Mouse (Mus musculus) liver, adult 10 weeks (tissue): Measurements from ENCODE around the gene Mknk1. TPM values are rescaled to one million over a fixed set of nuclear protein-coding genes. Genes with fewer than 3 reads are reported as not detected.

ENCODE experiments used
- polyA plus RNA-seq: library from polyadenylated mRNA; stranded (reverse); fragments of 350-450 nt; fragmentation: Illumina TruSeq; extraction: RNeasy Lipid Tissue Mini Kit (QIAGEN cat#74804); gene quantifications from one replicate; pipeline ENCODE4 v1.2.3, GENCODE M21; 2014; ENCODE audit warnings: low read depth, low replicate concordance

Gene Mknk1
- polyA plus RNA-seq = 7.3 TPM

DNA sequence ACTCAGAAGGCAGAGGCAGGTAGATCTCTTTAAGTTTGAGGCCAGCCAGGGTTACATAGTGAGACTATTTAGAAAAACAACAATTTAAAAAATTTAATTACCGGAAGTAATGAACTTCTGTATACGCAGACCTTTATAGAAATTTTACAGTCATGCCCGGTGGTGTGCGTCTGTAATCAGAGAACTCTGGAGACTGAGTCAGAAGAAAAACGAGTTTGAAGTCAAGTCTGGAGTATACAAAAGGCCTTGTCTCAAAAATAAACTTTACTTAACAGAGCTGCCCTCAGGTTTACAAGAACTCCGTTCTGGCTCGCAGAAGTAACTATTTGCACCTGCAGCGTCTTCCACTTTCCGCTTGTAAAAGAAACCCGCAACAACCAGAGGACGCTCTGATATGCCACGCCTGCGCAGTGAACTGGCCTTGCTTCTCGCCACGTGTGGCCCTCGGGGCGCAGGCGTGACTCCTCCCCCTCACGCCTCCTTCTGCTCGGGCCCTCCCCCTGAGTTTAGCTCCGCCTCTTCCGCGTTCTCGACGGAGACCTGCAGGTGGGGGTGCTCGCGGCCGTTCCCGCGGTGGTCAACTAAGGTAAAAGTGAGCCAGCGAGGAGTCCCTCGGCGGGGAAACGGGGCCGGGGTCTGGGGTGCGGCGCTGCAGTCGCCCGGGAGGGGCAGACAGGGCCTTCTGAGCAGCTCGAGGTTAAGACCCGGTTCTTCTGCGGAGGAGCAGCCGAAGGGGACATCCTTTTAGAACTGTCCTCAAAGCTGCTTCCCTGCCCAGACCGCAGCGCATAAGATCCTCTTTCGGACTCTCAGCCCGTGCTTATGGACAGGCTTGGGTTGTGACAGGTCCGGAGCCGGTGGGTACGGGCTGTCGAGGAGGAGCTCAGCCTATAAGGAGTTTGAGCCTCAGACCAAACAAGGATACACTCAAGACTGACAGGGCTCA, at the start of gene Mknk1:
Gene Mknk1 (plus strand): TSS at position 503 of the 946 bp plus-strand sequence.

DNA sequence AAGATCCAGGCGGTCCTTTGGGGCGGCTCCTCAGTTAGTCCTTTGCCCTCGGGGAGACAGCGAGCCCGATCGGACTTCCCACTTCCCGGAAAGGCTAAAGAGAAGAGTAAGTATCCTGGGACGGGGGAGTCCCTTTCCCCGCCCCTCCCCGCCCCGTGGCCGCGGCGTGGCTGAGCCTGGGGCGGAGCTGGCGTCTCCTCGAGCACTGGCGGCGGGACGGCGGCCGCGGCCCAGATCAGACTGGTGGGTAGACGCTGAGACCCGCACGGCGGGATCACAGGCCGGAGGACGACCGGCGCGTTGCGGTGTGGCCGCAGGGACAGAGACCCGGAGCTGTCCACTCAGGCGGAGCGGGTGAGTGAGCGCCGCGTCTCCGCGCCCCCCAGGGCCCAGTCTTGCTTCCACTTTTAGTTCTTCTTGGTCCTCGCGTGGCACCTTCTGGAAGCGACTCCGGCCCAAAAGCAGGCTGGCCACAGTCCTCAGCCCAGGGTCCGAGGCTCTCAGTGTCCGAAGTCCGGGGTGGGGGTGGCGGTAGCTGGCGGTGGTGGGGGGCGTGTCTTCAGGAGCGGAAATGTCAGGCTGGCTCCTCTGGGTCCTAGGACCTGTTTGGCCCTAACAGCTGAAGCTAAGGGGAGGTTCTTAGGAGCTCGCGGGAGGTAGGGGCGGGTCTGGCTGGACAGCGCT, 11.0 kb upstream of the Mknk1 start, which contains the start of gene Mob3c:
Gene Mob3c (plus strand): TSS at position 205 of the 684 bp plus-strand sequence.

DNA sequence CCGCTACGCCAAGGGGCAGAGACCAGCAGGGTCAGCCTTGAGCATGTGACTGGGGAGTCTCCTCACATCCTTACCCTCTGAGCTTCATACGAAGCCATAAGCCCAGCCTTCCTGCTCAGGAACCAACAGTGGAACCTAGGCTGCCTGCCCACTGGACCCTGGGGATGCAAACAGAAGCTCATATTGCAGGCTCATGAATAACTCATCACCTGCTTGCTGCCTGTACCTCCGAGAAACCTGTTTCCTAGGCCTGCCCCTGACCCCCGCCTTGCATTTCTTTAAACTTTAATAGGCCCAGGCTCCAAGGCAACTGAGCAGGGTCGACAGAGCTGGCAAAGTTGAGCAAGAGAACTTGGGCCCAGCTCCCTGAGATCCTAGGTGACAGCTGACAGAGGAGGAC, 45.0 kb downstream of the Mknk1 start, which contains the start of gene Kncn:
Gene Kncn (plus strand): TSS at position 379 of the 400 bp plus-strand sequence.

DNA sequence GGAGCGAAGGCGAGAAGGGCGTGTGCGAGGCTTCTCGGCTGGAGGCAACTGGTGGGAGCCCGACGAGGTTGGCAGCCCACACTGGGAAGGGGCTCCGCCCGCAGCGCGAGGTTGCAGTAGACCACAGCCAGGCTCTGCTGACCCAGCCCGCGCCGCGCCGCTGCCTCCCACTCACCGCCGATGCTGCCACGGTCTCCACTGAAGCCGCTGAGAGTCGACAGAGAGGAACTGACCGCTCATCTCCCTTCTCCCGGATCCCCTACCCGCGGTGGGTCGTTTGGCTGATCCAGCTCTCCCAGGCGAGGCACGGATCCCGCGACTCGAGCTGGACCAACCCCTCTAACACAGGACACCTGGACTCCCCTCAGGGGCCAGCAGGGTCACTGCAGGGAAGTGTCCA, 51.6 kb downstream of the Mknk1 start, which contains the start of gene 6430628N08Rik:
Gene 6430628N08Rik (plus strand): TSS at position 113 of the 400 bp plus-strand sequence.

Other genes with a start within 250 kb of the Mknk1 start
- gene Cyp4a32, start 238.2 kb upstream of the Mknk1 start, polyA plus RNA-seq = 24.2 TPM
- gene Cyp4b1, start 191.5 kb upstream of the Mknk1 start, polyA plus RNA-seq = 13.7 TPM
- 19.1 TPM for gene Efcab14, start 101.5 kb upstream of the Mknk1 start, polyA plus RNA-seq
- not detected for gene Tex38, start 58.2 kb upstream of the Mknk1 start, polyA plus RNA-seq
- gene Atpaf1, start 54.4 kb upstream of the Mknk1 start, polyA plus RNA-seq = 59.0 TPM
- 10.9 TPM for gene Mob3c, start 11.1 kb upstream of the Mknk1 start, polyA plus RNA-seq
- gene Kncn, start 45.2 kb downstream of the Mknk1 start, polyA plus RNA-seq = not detected
- not detected for gene 6430628N08Rik, start 51.5 kb downstream of the Mknk1 start, polyA plus RNA-seq
- not detected for gene Dmbx1, start 100.7 kb downstream of the Mknk1 start, polyA plus RNA-seq
- gene Faah, start 178.7 kb downstream of the Mknk1 start, polyA plus RNA-seq = 25.8 TPM
- gene Nsun4, start 214.7 kb downstream of the Mknk1 start, polyA plus RNA-seq = 10.8 TPM
- 397 TPM for gene Uqcrh, start 235.9 kb downstream of the Mknk1 start, polyA plus RNA-seq
- 5.2 TPM for gene Lrrc41, start 236.1 kb downstream of the Mknk1 start, polyA plus RNA-seq